Mouse (Mus musculus): ENCODE measurements around the gene Wdr82. TPM values are rescaled to one million over a fixed set of nuclear protein-coding genes. Genes with fewer than 3 reads are reported as not detected.

Gene Wdr82
- total and polyA plus RNA-seq, 3 experiments: 15.1 to 103 (median 92.0) TPM

DNA sequence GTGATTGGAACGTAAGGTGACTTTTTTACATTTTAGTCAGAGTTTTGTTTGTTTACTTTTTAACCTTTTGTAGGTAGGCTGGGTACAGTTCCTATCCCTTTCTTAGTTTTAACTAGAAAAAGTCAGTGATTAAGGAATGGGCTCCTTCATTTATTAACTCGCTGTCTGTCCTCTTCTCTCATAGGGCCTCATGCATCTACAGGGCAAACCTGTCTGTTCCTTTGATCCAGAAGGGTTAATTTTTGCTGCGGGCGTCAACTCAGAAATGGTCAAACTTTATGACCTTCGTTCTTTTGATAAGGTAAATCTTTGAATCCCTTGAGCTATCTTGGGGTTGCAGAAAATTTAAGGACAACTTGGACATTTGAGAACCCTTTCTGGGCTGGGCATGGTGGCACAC is 13.3 kb downstream of the Wdr82 start:
- peaks cover 100% of the 10 kb centered on the region for H3K36me3 ChIP-seq (replicated peaks)
- no peaks in the 10 kb centered on the region for H3K27me3 ChIP-seq (ENCODE audit: insufficient read depth, low read length)
- DNase-seq (ENCODE audit: low spot score) (no peak), ATAC-seq (ENCODE audit: extremely low read depth, insufficient number of reproducible peaks, low FRiP score, poor library complexity, severe bottlenecking) (no peak)
- H3K4me1 ChIP-seq (ENCODE audit: insufficient read depth, low read depth, low read length): peaks cover 6% of the 10 kb centered on the region; the same call in 1 of the 2 replicates
- no peak for TF ChIP-seq POLR2AphosphoS5 (IDR thresholded peaks at IDR 0.05; ENCODE audit: insufficient replicate concordance, low read depth, low read length)
- no peak for TF ChIP-seq GATA1 (IDR thresholded peaks at IDR 0.05; ENCODE audit: borderline replicate concordance, low read length)
- no peak for TF ChIP-seq GATA2 (IDR thresholded peaks at IDR 0.05; ENCODE audit: borderline replicate concordance, low read depth, low read length)
- TF ChIP-seq CTCF (IDR thresholded peaks at IDR 0.05; ENCODE audit: low read depth, low read length): no peak
- no peak for TF ChIP-seq TAL1 (conservative IDR thresholded peaks at IDR 0.05; ENCODE audit: low read depth, low read length)
- H3K9me3 ChIP-seq (replicated peaks): no peaks in the 10 kb centered on the region
- H3K4me3 ChIP-seq (ENCODE audit: low read depth, low read length): no peak overlapping the region

DNA sequence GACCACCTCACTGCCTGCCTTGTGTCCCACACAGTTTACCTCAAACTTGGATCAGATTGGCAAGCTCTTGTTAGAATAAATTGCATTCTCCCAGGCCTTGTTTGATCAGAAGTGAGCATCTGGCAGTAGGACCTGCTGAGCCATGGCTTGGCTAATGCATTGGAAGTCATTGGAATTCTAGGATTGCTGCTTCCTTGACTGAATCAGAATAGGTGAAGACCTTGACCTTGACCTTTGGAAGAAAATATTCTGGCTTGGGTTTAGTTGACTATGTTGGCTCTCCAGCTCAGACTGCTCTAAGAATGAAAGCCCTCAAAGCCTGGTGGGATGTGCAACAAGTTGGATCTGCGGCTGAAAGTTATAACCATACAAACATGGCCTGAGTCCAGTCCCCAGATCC is 20.6 kb downstream of the Wdr82 start:
- TF ChIP-seq GATA2 (IDR thresholded peaks at IDR 0.05; ENCODE audit: borderline replicate concordance, low read depth, low read length) (no peak), GATA1 (IDR thresholded peaks at IDR 0.05; ENCODE audit: borderline replicate concordance, low read length) (no peak), CTCF (IDR thresholded peaks at IDR 0.05; ENCODE audit: low read depth, low read length) (no peak), TAL1 (conservative IDR thresholded peaks at IDR 0.05; ENCODE audit: low read depth, low read length) (no peak), POLR2AphosphoS5 (IDR thresholded peaks at IDR 0.05; ENCODE audit: insufficient replicate concordance, low read depth, low read length) (no peak)
- Histone ChIP-seq H3K9me3 (replicated peaks) (no peaks in the 10 kb centered on the region), H3K4me1 (ENCODE audit: insufficient read depth, low read depth, low read length) (peaks cover 23% of the 10 kb centered on the region), H3K36me3 (replicated peaks) (peaks cover 98% of the 10 kb centered on the region), H3K27me3 (ENCODE audit: insufficient read depth, low read length) (no peaks in the 10 kb centered on the region), H3K4me3 (ENCODE audit: low read depth, low read length) (no peak overlapping the region)
- ATAC-seq (ENCODE audit: extremely low read depth, insufficient number of reproducible peaks, low FRiP score, poor library complexity, severe bottlenecking): no peak
- no peak for DNase-seq (ENCODE audit: low spot score)

DNA sequence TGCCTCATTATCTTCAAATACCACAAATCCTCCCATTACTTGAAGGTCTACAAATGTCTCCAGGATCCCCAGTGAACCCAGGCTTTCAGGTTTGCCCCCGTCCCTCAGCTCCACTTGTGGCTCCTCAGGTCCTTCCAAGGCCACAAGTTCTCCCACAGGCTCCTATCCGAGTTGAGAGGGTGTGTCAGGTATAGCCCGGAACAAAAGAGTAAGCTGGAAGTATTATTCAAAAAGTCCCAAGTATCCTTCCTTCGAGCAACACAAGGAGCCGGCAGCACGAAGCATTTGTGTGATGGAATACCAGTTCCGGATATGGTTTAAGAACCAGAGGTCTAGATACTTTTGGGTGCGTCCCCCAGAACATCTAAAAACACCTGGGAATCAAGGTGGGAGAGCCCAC is 21.3 kb downstream of the Wdr82 start:
- Histone ChIP-seq H3K36me3 (replicated peaks) (peaks cover 98% of the 10 kb centered on the region), H3K9me3 (replicated peaks) (no peaks in the 10 kb centered on the region), H3K4me3 (ENCODE audit: low read depth, low read length) (no peak overlapping the region), H3K4me1 (ENCODE audit: insufficient read depth, low read depth, low read length) (peaks cover 23% of the 10 kb centered on the region), H3K27me3 (ENCODE audit: insufficient read depth, low read length) (no peaks in the 10 kb centered on the region)
- DNase-seq (ENCODE audit: low spot score) (no peak), ATAC-seq (ENCODE audit: extremely low read depth, insufficient number of reproducible peaks, low FRiP score, poor library complexity, severe bottlenecking) (no peak)
- TF ChIP-seq CTCF (IDR thresholded peaks at IDR 0.05; ENCODE audit: low read depth, low read length) (no peak), TAL1 (conservative IDR thresholded peaks at IDR 0.05; ENCODE audit: low read depth, low read length) (no peak), GATA1 (IDR thresholded peaks at IDR 0.05; ENCODE audit: borderline replicate concordance, low read length) (no peak), POLR2AphosphoS5 (IDR thresholded peaks at IDR 0.05; ENCODE audit: insufficient replicate concordance, low read depth, low read length) (no peak), GATA2 (IDR thresholded peaks at IDR 0.05; ENCODE audit: borderline replicate concordance, low read depth, low read length) (no peak)

DNA sequence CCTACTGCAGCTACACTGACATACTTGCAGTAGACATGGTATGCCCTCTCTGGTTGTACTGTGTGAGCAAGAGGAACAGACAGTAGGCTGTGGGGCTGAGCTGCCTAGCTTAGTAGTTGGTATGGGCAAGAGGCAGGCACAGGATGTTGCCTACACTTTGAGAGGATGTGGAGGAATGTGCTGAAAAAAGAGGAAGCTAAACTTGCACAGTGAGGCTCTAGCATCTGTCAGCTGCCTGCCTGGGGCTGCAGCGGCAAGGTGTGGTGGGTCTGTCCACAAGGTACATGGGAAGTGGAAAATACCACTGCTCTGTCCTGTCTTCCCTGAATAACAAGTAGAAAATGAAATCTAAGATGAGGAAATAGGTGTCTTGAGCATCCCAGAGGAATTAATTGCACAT is 22.3 kb downstream of the Wdr82 start:
- DNase-seq (ENCODE audit: low spot score) (no peak), ATAC-seq (ENCODE audit: extremely low read depth, insufficient number of reproducible peaks, low FRiP score, poor library complexity, severe bottlenecking) (peak; percentile 74)
- H3K4me3 ChIP-seq (ENCODE audit: low read depth, low read length): no peak overlapping the region
- H3K4me1 ChIP-seq (ENCODE audit: insufficient read depth, low read depth, low read length): peaks cover 30% of the 10 kb centered on the region
- peaks cover 98% of the 10 kb centered on the region for H3K36me3 ChIP-seq (replicated peaks)
- TF ChIP-seq TAL1 (conservative IDR thresholded peaks at IDR 0.05; ENCODE audit: low read depth, low read length) (no peak), POLR2AphosphoS5 (IDR thresholded peaks at IDR 0.05; ENCODE audit: insufficient replicate concordance, low read depth, low read length) (no peak), GATA1 (IDR thresholded peaks at IDR 0.05; ENCODE audit: borderline replicate concordance, low read length) (no peak)
- no peaks in the 10 kb centered on the region for H3K27me3 ChIP-seq (ENCODE audit: insufficient read depth, low read length)
- no peaks in the 10 kb centered on the region for H3K9me3 ChIP-seq (replicated peaks)

DNA sequence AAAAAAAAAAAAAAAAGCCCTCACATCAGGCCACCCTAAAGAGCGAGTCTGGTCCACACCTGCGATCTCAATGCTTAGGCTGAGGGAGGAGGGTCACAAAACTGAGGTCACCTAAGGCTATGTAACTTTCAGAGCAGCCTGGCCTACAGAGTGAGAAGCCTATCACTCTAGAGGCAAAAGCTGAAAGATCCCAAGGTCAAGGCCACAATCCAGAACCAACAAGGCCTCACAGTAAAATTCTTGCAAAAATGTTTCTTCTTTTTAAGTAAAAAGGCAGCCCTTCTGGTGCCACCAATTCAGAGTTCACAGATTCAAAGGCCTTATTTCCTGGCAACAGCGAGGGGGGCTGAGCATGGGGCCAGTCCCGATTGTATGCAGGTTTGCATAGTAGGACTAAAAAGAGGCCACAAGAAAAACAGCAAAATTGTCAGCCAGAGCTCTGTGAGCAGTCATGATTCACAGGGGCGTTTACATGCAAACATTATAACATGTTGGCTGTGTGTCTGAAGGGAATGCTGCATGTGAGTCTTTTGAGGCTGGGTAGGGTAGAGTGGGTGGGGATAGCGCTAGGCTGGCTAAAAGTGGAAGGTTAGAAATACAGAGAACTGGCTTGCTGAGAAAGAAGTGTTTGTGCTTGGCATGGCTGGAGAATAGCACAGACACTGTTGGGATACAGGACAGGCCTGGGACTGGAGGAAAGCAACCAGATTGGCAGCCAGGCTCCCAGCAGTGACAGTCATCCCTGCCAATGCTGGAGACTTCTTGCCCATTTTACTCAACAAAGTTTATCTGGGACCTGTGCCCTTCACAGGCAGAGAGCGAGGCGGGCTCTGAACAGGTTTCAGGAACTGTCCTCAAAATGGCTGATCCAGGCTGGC is 23.4 kb downstream of the Wdr82 start:
- DNase-seq (ENCODE audit: low spot score): no peak
- no peaks in the 10 kb centered on the region for H3K27me3 ChIP-seq (ENCODE audit: insufficient read depth, low read length)
- peaks cover 88% of the 10 kb centered on the region for H3K36me3 ChIP-seq (replicated peaks)
- peaks cover 38% of the 10 kb centered on the region for H3K4me1 ChIP-seq (ENCODE audit: insufficient read depth, low read depth, low read length)
- H3K9me3 ChIP-seq (replicated peaks): no peaks in the 10 kb centered on the region
- no peak for TF ChIP-seq GATA1 (IDR thresholded peaks at IDR 0.05; ENCODE audit: borderline replicate concordance, low read length)
- H3K4me3 ChIP-seq (ENCODE audit: low read depth, low read length): no peak overlapping the region
- ATAC-seq (ENCODE audit: extremely low read depth, insufficient number of reproducible peaks, low FRiP score, poor library complexity, severe bottlenecking): no peak

DNA sequence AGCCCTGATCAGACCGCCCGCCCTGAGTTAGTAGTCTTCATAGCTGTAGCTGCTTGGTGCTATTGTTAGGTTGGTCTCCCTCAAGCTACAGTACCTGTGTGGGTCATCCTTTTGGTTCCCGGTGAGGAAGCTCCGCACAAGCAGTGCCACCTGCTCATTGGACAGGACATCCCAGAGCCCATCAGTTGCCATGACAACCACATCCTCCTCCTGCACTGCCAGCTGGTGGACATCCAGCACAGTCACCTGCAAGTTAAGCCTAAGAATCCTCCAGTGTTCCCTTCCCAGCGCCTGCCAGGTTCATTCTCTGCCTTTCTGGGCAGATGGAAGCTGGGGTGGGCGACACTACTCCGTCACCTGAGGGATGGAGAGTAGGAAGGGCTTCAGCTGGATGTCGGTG is 25.0 kb downstream of the Wdr82 start:
- peaks cover 73% of the 10 kb centered on the region for H3K36me3 ChIP-seq (replicated peaks)
- TF ChIP-seq GATA1 (IDR thresholded peaks at IDR 0.05; ENCODE audit: borderline replicate concordance, low read length) (no peak), CTCF (IDR thresholded peaks at IDR 0.05; ENCODE audit: low read depth, low read length) (no peak), GATA2 (IDR thresholded peaks at IDR 0.05; ENCODE audit: borderline replicate concordance, low read depth, low read length) (no peak), TAL1 (conservative IDR thresholded peaks at IDR 0.05; ENCODE audit: low read depth, low read length) (no peak), POLR2AphosphoS5 (IDR thresholded peaks at IDR 0.05; ENCODE audit: insufficient replicate concordance, low read depth, low read length) (no peak)
- no peaks in the 10 kb centered on the region for H3K27me3 ChIP-seq (ENCODE audit: insufficient read depth, low read length)
- H3K9me3 ChIP-seq (replicated peaks): no peaks in the 10 kb centered on the region
- H3K4me3 ChIP-seq (ENCODE audit: low read depth, low read length): no peak overlapping the region
- peaks cover 52% of the 10 kb centered on the region for H3K4me1 ChIP-seq (ENCODE audit: insufficient read depth, low read depth, low read length)
- ATAC-seq (ENCODE audit: extremely low read depth, insufficient number of reproducible peaks, low FRiP score, poor library complexity, severe bottlenecking) (no peak), DNase-seq (ENCODE audit: low spot score) (no peak)

Data from G1E (cell line).